8 mouse cellular contexts compared by ENCODE assay signal in the genomic region with DNA sequence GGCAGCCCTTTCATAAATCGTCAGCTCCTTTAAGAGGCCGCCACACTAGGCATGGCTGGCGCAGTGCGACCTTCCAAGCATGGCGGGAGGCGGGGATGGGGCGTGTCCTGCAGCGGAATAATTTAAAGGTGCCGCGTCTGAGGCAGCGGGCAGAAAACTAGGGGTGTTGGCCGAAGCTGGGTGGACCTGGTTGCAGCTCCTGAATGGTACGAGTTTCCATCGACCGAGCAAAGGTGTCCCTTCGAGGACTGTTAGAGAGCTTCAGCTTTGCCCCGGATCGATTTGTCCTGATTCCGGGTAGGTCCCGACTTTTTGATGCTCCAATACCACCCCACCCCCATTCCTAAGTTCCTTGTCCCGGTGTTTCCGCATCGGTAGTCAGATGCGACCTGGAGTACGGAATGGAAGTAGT. TPM values are rescaled to one million over a fixed set of nuclear protein-coding genes. Genes with fewer than 3 reads are reported as not detected.
DNase-seq lines count a peak whose midpoint lies in the region; ATAC-seq and TF ChIP-seq lines count a peak whose summit lies in the region.

Pnpla6 (plus strand) TSS at position 125 of the 412 bp plus-strand sequence.

- H3K4me1 ChIP-seq in heart, embryonic 13.5 days = peaks cover 6% of the 10 kb centered on the region
- H3K4me1 ChIP-seq in kidney, postnatal 0 days (replicated peaks; ENCODE audit: insufficient read depth, low read length) = 0 out of 2 replicates have a peak, but pooled peaks cover 5% of the 10 kb centered on the region
- H3K4me1 ChIP-seq in liver, adult 2 months (ENCODE audit: control insufficient read depth, insufficient read depth, low read length) = peaks cover 6% of the 10 kb centered on the region

- H3K79me2 ChIP-seq in liver, adult 2 months (ENCODE audit: control insufficient read depth, insufficient read depth, low read length) = no peaks in the 10 kb centered on the region
- H3K79me2 ChIP-seq in myocyte (ENCODE audit: control insufficient read depth, insufficient read depth) = no peaks in the 10 kb centered on the region

- H3K27ac ChIP-seq in heart, embryonic 13.5 days (replicated peaks) = peak within 1 kb of the TSS; percentile 79
- H3K27ac ChIP-seq in kidney, postnatal 0 days = peak within 1 kb of the TSS; percentile 82
- H3K27ac ChIP-seq in liver, adult 2 months (replicated peaks; ENCODE audit: insufficient read depth, low read depth, low read length) = peak within 1 kb of the TSS; percentile 69

- ATAC-seq in CD4-positive, CD25-positive, alpha-beta regulatory T cell, adult 4 months = peak; percentile 65
- peak; percentile 57; the same call in 1 of the 2 replicates for ATAC-seq in heart, embryonic 13.5 days (ENCODE audit: extremely low read depth, insufficient number of reproducible peaks, low FRiP score, low TSS enrichment)
- peak; percentile 62 for ATAC-seq in kidney, postnatal 0 days (replicated peaks; ENCODE audit: low FRiP score, low read depth)

- DNase-seq in c-Kit-negative CD71-positive TER-119-positive erythroid progenitor cells, embryonic 14.5 days (ENCODE audit: low read depth, low spot score) = peak; percentile 65
- peak; percentile 56 for DNase-seq in fibroblast of lung, adult 2 months (ENCODE audit: low read depth)
- peak; percentile 90 for DNase-seq in kidney, postnatal 0 days (ENCODE audit: low spot score)
- DNase-seq in liver, adult 2 months (ENCODE audit: extremely low read depth, low read depth, low spot score) = peak; percentile 91
- DNase-seq in spleen, postnatal 4 days (ENCODE audit: low spot score in 2 of 2) = peak; percentile 88 to 93

- H3ac ChIP-seq in myocyte (ENCODE audit: control insufficient read depth, insufficient read length) = peak within 1 kb of the TSS; percentile 4

- H3K36me3 ChIP-seq in heart, embryonic 13.5 days = peaks cover 51% of the 10 kb centered on the region
- H3K36me3 ChIP-seq in kidney, postnatal 0 days (ENCODE audit: insufficient read depth, low read length) = peaks cover 4% of the 10 kb centered on the region; the same call in 1 of the 2 replicates
- peaks cover 3% of the 10 kb centered on the region; the same call in 1 of the 2 replicates for H3K36me3 ChIP-seq in liver, adult 2 months (ENCODE audit: control insufficient read depth, insufficient read depth, low read length)
- no peaks in the 10 kb centered on the region for H3K36me3 ChIP-seq in myocyte (ENCODE audit: control insufficient read depth, insufficient read depth)

- H3K4me3 ChIP-seq in heart, embryonic 13.5 days = peak within 1 kb of the TSS; percentile 74
- peak within 1 kb of the TSS; percentile 71 for H3K4me3 ChIP-seq in kidney, postnatal 0 days (replicated peaks; ENCODE audit: low read depth, low read length)
- H3K4me3 ChIP-seq in liver, adult 2 months (ENCODE audit: insufficient read depth, low read depth, low read length) = peak within 1 kb of the TSS; percentile 50
- H3K4me3 ChIP-seq in myocyte = peak within 1 kb of the TSS; percentile 71

- H3K9me3 ChIP-seq in heart, embryonic 13.5 days = no peaks in the 10 kb centered on the region
- H3K9me3 ChIP-seq in kidney, postnatal 0 days (replicated peaks; ENCODE audit: low read length) = no peaks in the 10 kb centered on the region

- H3K4me2 ChIP-seq in heart, embryonic 13.5 days = peak within 1 kb of the TSS; percentile 98
- H3K4me2 ChIP-seq in kidney, postnatal 0 days (ENCODE audit: low read length) = peak within 1 kb of the TSS; percentile 93
- H3K4me2 ChIP-seq in myocyte (ENCODE audit: low read depth) = peak within 1 kb of the TSS; percentile 99

- peak within 1 kb of the TSS; percentile 81 for H3K9ac ChIP-seq in heart, embryonic 13.5 days
- H3K9ac ChIP-seq in kidney, postnatal 0 days (ENCODE audit: low read depth, low read length) = peak within 1 kb of the TSS; percentile 57
- peak within 1 kb of the TSS; percentile 69 for H3K9ac ChIP-seq in liver, adult 2 months (ENCODE audit: low read depth, low read length)

- peak; percentile 11; the same call in 1 of the 2 replicates for TF ChIP-seq CTCF in kidney, postnatal 0 days (IDR thresholded peaks at IDR 0.05; ENCODE audit: low read depth)
- TF ChIP-seq CTCF in liver, adult 2 months (IDR thresholded peaks at IDR 0.05; ENCODE audit: low read depth, low read length) = no peak

- peak; percentile 84 for TF ChIP-seq POLR2A in liver, adult 2 months (IDR thresholded peaks at IDR 0.05; ENCODE audit: extremely low read depth, insufficient read depth, low read length)
- peak; percentile 65 for TF ChIP-seq POLR2A in myocyte (IDR thresholded peaks at IDR 0.05; ENCODE audit: insufficient read length, low read depth)

- H3K27me3 ChIP-seq in heart, embryonic 13.5 days (replicated peaks) = no peaks in the 10 kb centered on the region
- no peaks in the 10 kb centered on the region for H3K27me3 ChIP-seq in kidney, postnatal 0 days (ENCODE audit: insufficient read depth, low read length)
- H3K27me3 ChIP-seq in liver, adult 2 months (ENCODE audit: control insufficient read depth, insufficient read depth, low read length) = no peaks in the 10 kb centered on the region
- H3K27me3 ChIP-seq in myocyte (ENCODE audit: control insufficient read depth, insufficient read depth, insufficient read length) = no peaks in the 10 kb centered on the region

- under 1% methylated on average over 25 of the region's 25 CpGs for WGBS in heart, embryonic 13.5 days
- under 1% methylated on average over 25 of the region's 25 CpGs for WGBS in kidney, postnatal 0 days
- WGBS in liver, adult 2 months = under 1% methylated on average over 25 of the region's 25 CpGs

TF ChIP-seq in myocyte, 11 proteins besides CTCF, POLR2A, EP300 and RAD21:
- TF ChIP-seq REST (IDR thresholded peaks at IDR 0.05; ENCODE audit: insufficient read depth, insufficient read length) (no peak), POLR2AphosphoS2 (IDR thresholded peaks at IDR 0.05; ENCODE audit: insufficient read length, low read depth) (peak; percentile 97), E2F4 (IDR thresholded peaks at IDR 0.05; ENCODE audit: insufficient read depth) (peak; percentile 36)

RNA-seq across cellular contexts. Expression of gene Pnpla6, which starts in this region (rescaled TPM):
- polyA plus RNA-seq in CD4-positive, CD25-positive, alpha-beta regulatory T cell, adult 4 months (2017; shearing (Covaris generic)) = 10 to 100 TPM; 26.1 to 43.7 TPM
- 16.6 and 18.0 TPM in 2 replicates for polyA plus RNA-seq in heart, embryonic 13.5 days (2015; fragmentation: Nextera tagmentation; extraction: Ambion mirVana)
- polyA plus RNA-seq in kidney, postnatal 0 days (2015; fragmentation: Nextera tagmentation; extraction: Ambion mirVana) = 24.3 and 26.4 TPM in 2 replicates
- total RNA-seq in liver, adult 2 months (2014; rRNA removed) = 14.4 and 15.9 TPM in 2 replicates
- 25.8 and 36.5 TPM in 2 replicates for polyA plus RNA-seq in liver, adult 2 months (2012; rRNA removed)
- 14.8 TPM for polyA plus RNA-seq in myocyte (2012; fragmentation: generic; extraction: Trizol)

Comparison
In these comparisons a context has a peak if more than half of its experiments do, and no peak if none do; other contexts are left out.
1. Peak in every context shown above with its lines: DNase-seq, ATAC-seq, H3K4me3 ChIP-seq and H3K27ac ChIP-seq.